Mouse (Mus musculus) hindbrain, embryonic 16.5 days (tissue): ENCODE results near the gene Sept4. TPM values are rescaled to one million over a fixed set of nuclear protein-coding genes. Genes with fewer than 3 reads are reported as not detected.

Source experiments
- ATAC-seq: fragments of 200-750 bp; cut with Nextera tagmentation; 2 replicates; pipeline ENCODE4 v1.8.0; 2017; ENCODE audit warnings: moderate TSS enrichment, moderate library complexity
- H3K27ac ChIP-seq: fragments of 300-500 bp; sonication (generic); 2 replicates; pipeline ENCODE4 v1.5.1; 2014; ENCODE audit warnings: low read depth, mild to moderate bottlenecking, control low read depth, low read length, moderate library complexity
- H3K27me3 ChIP-seq: fragments of 300-500 bp; sonication (generic); replicated peaks from 2 replicates; pipeline ENCODE4 v1.6.1; 2014; ENCODE audit warnings: low read length; ENCODE audit not compliant: control insufficient read depth, insufficient read depth
- H3K36me3 ChIP-seq: fragments of 300-500 bp; sonication (generic); 2 replicates; pipeline ENCODE4 v1.6.1; 2014; ENCODE audit warnings: mild to moderate bottlenecking, low read length, moderate library complexity, mixed read lengths; ENCODE audit not compliant: control insufficient read depth, insufficient read depth
- H3K4me1 ChIP-seq: fragments of 300-500 bp; sonication (generic); 2 replicates; pipeline ENCODE4 v1.6.1; 2014; ENCODE audit warnings: low read depth, low read length; ENCODE audit not compliant: control insufficient read depth, insufficient read depth
- H3K4me2 ChIP-seq: fragments of 300-500 bp; sonication (generic); 2 replicates; pipeline ENCODE4 v1.6.1; 2014; ENCODE audit warnings: mild to moderate bottlenecking, low read length, control low read depth, moderate library complexity
- H3K4me3 ChIP-seq: fragments of 300-500 bp; sonication (generic); 2 replicates; pipeline ENCODE4 v1.5.1; 2014; ENCODE audit warnings: mild to moderate bottlenecking, low read length, control low read depth, moderate library complexity
- H3K9ac ChIP-seq: fragments of 300-500 bp; sonication (generic); 2 replicates; pipeline ENCODE4 v1.6.1; 2014; ENCODE audit warnings: low read depth, mild to moderate bottlenecking, control low read depth, low read length, moderate library complexity
- H3K9me3 ChIP-seq: fragments of 300-500 bp; sonication (generic); 2 replicates; pipeline ENCODE4 v1.6.1; 2014; ENCODE audit warnings: mild to moderate bottlenecking, low read length, moderate library complexity; ENCODE audit not compliant: control insufficient read depth
- WGBS: fragments of 180-500 bp; shearing (Covaris S2); extraction: QIAGEN DNeasy Blood & Tissue Kit; methylation state at CpG from one replicate; pipeline ENCODE4 v1.1.7; 2014; 5-methylcytosine and 5-hydroxymethylcytosine counted together
- polyA plus RNA-seq: library from polyadenylated mRNA; unstranded; fragments of >200 nt; fragmentation: Nextera tagmentation; extraction: Ambion mirVana; gene quantifications from 2 replicates; pipeline ENCODE4 v1.2.1, GENCODE M21; 2015

Gene Sept4
- polyA plus RNA-seq, 1 experiment from 2014 or later = 47.7 TPM

- no peaks in the 10 kb centered on the region for H3K27me3 ChIP-seq
- no peaks in the 10 kb centered on the region for H3K9me3 ChIP-seq
- no peak overlapping the region for H3K4me3 ChIP-seq
- peaks cover 2% of the 10 kb centered on the region for H3K4me1 ChIP-seq
- ATAC-seq = no peak
- WGBS = 85% methylated on average over 10 of the region's 10 CpGs
- no peak overlapping the region for H3K4me2 ChIP-seq
- H3K9ac ChIP-seq = no peak overlapping the region
- no peaks in the 10 kb centered on the region for H3K36me3 ChIP-seq
- H3K27ac ChIP-seq = no peak overlapping the region
These were observed 16.2 kb downstream of the Sept4 start for GRCm38 (mm10) chr11:87584711-87585505.

- Histone ChIP-seq H3K9ac (no peak overlapping the region), H3K4me2 (no peak overlapping the region), H3K4me1 (peaks cover 12% of the 10 kb centered on the region), H3K27me3 (no peaks in the 10 kb centered on the region), H3K27ac (no peak overlapping the region), H3K9me3 (no peaks in the 10 kb centered on the region), H3K36me3 (no peaks in the 10 kb centered on the region), H3K4me3 (no peak overlapping the region)
- 94% methylated on average over 5 of the region's 5 CpGs for WGBS
- no peak for ATAC-seq
These were observed 18.6 kb downstream of the Sept4 start for GRCm38 (mm10) chr11:87587211-87587874.

GRCm38 (mm10) chr11:87589605-87590004, 20.9 kb downstream of the Sept4 start:
- no peak overlapping the region for H3K4me2 ChIP-seq
- H3K9me3 ChIP-seq = no peaks in the 10 kb centered on the region
- H3K4me3 ChIP-seq = no peak overlapping the region
- H3K4me1 ChIP-seq = peaks cover 26% of the 10 kb centered on the region
- H3K27ac ChIP-seq = no peak overlapping the region
- H3K27me3 ChIP-seq = no peaks in the 10 kb centered on the region
- ATAC-seq = no peak
- H3K9ac ChIP-seq = no peak overlapping the region
- H3K36me3 ChIP-seq = 0 out of 2 replicates have a peak, but pooled peaks cover 2% of the 10 kb centered on the region
- WGBS = 93% methylated on average over 8 of the region's 8 CpGs

GRCm38 (mm10) chr11:87590841-87591525, 22.3 kb downstream of the Sept4 start:
- Histone ChIP-seq H3K4me3 (peak overlapping the region; percentile 70), H3K9ac (peak overlapping the region; percentile 82), H3K4me1 (peaks cover 31% of the 10 kb centered on the region), H3K27me3 (no peaks in the 10 kb centered on the region), H3K9me3 (no peaks in the 10 kb centered on the region), H3K4me2 (peak overlapping the region; percentile 91), H3K36me3 (0 out of 2 replicates have a peak, but pooled peaks cover 2% of the 10 kb centered on the region), H3K27ac (peak overlapping the region; percentile 92)
- WGBS = 2% methylated on average over 25 of the region's 25 CpGs
- no peak for ATAC-seq

GRCm38 (mm10) chr11:87591526-87592353, 23.0 kb downstream of the Sept4 start, which contains the start of gene Mtmr4:
Gene Mtmr4, plus strand, starts transcription at chr11:87592162.
- Histone ChIP-seq H3K9me3 (no peaks in the 10 kb centered on the region), H3K36me3 (0 out of 2 replicates have a peak, but pooled peaks cover 2% of the 10 kb centered on the region), H3K4me1 (peaks cover 38% of the 10 kb centered on the region), H3K4me2 (peak within 1 kb of the TSS; percentile 96), H3K27ac (peak within 1 kb of the TSS; percentile 92), H3K4me3 (peak within 1 kb of the TSS; percentile 70), H3K27me3 (no peaks in the 10 kb centered on the region), H3K9ac (peak within 1 kb of the TSS; percentile 82)
- under 1% methylated on average over 61 of the region's 61 CpGs for WGBS
- ATAC-seq = peak; percentile 98

GRCm38 (mm10) chr11:87592354-87592695, 23.6 kb downstream of the Sept4 start:
- H3K4me1 ChIP-seq = peaks cover 44% of the 10 kb centered on the region
- H3K4me3 ChIP-seq = peak overlapping the region; percentile 70
- WGBS = under 1% methylated on average over 15 of the region's 15 CpGs
- peak overlapping the region; percentile 96 for H3K4me2 ChIP-seq
- peaks cover 4% of the 10 kb centered on the region; the same call in 1 of the 2 replicates for H3K36me3 ChIP-seq
- H3K9me3 ChIP-seq = no peaks in the 10 kb centered on the region
- H3K27me3 ChIP-seq = no peaks in the 10 kb centered on the region
- peak overlapping the region; percentile 82 for H3K9ac ChIP-seq
- H3K27ac ChIP-seq = peak overlapping the region; percentile 83
- ATAC-seq = no peak

GRCm38 (mm10) chr11:87592713-87593598, 24.3 kb downstream of the Sept4 start:
- ATAC-seq = no peak
- Histone ChIP-seq H3K9ac (peak overlapping the region; percentile 82), H3K9me3 (no peaks in the 10 kb centered on the region), H3K27me3 (no peaks in the 10 kb centered on the region), H3K36me3 (peaks cover 10% of the 10 kb centered on the region), H3K27ac (peak overlapping the region; percentile 83), H3K4me1 (peaks cover 45% of the 10 kb centered on the region), H3K4me2 (peak overlapping the region; percentile 96), H3K4me3 (peak overlapping the region; percentile 70)
- 27% methylated on average over 13 of the region's 13 CpGs for WGBS

- Histone ChIP-seq H3K36me3 (peaks cover 33% of the 10 kb centered on the region), H3K27me3 (no peaks in the 10 kb centered on the region), H3K4me1 (peaks cover 38% of the 10 kb centered on the region), H3K4me3 (peak overlapping the region; percentile 76), H3K9ac (peak overlapping the region; percentile 90), H3K27ac (peak overlapping the region; percentile 84), H3K9me3 (no peaks in the 10 kb centered on the region), H3K4me2 (peak overlapping the region; percentile 88)
- ATAC-seq = peak; percentile 66
- 2% methylated on average over 22 of the region's 37 CpGs for WGBS
These were observed 26.7 kb downstream of the Sept4 start for GRCm38 (mm10) chr11:87595327-87595841.
